Mouse (Mus musculus) liver, postnatal 0 days (tissue): Measurements from ENCODE around the gene Ralgps1. TPM values are rescaled to one million over a fixed set of nuclear protein-coding genes. Genes with fewer than 3 reads are reported as not detected.
"Not testable (repeated sequence)": the region's sequence is repeated elsewhere in the genome, so short reads cannot be mapped to it uniquely, and the experiment has no call there.

Experiments
- ATAC-seq: fragments of 200-750 bp; cut with Nextera tagmentation; 2 replicates; pipeline ENCODE4 v1.8.0; 2017; ENCODE audit warnings: mild to moderate bottlenecking, moderate library complexity
- DNase-seq: peaks from one replicate; pipeline ENCODE4 v3.0.0-alpha.2; 2016
- H3K27ac ChIP-seq: fragments of 300-500 bp; sonication (generic); 2 replicates; pipeline ENCODE4 v1.5.1; 2014; ENCODE audit warnings: antibody characterized with exemption, moderate library complexity, mild to moderate bottlenecking, low read depth
- H3K27me3 ChIP-seq: fragments of 300-500 bp; sonication (generic); 2 replicates; pipeline ENCODE4 v1.6.1; 2014; ENCODE audit warnings: low read length, control low read depth, mixed read lengths; ENCODE audit not compliant: insufficient read depth
- H3K36me3 ChIP-seq: fragments of 300-500 bp; sonication (generic); replicated peaks from 2 replicates; pipeline ENCODE4 v1.6.1; 2014; ENCODE audit warnings: mild to moderate bottlenecking, control low read depth, low read length, moderate library complexity, mixed read lengths; ENCODE audit not compliant: insufficient read depth
- H3K4me1 ChIP-seq: fragments of 300-500 bp; sonication (generic); 2 replicates; pipeline ENCODE4 v1.6.1; 2014; ENCODE audit warnings: antibody characterized with exemption, mild to moderate bottlenecking, control low read depth; ENCODE audit not compliant: insufficient read depth
- H3K4me2 ChIP-seq: fragments of 300-500 bp; sonication (generic); 2 replicates; pipeline ENCODE4 v1.6.1; 2014; ENCODE audit warnings: low read depth, mild to moderate bottlenecking, low read length, moderate library complexity, mixed read lengths
- H3K4me3 ChIP-seq: fragments of 300-500 bp; sonication (generic); 2 replicates; pipeline ENCODE4 v1.5.1; 2014; ENCODE audit warnings: low read depth, low read length
- H3K9ac ChIP-seq: fragments of 300-500 bp; sonication (generic); replicated peaks from 2 replicates; pipeline ENCODE4 v1.6.1; 2014; ENCODE audit warnings: mild to moderate bottlenecking, moderate library complexity
- H3K9me3 ChIP-seq: fragments of 300-500 bp; sonication (generic); 2 replicates; pipeline ENCODE4 v1.6.1; 2016; ENCODE audit warnings: mild to moderate bottlenecking, control low read depth, low read length, mixed read lengths
- CTCF ChIP-seq: sonication (generic); IDR thresholded peaks from 2 replicates; pipeline ENCODE4 v1.5.1; 2016; ENCODE audit warnings: antibody characterized with exemption, low read depth
- EP300 ChIP-seq: IDR thresholded peaks from 2 replicates; pipeline ENCODE4 v1.6.1; 2016; ENCODE audit warnings: antibody characterized with exemption, low read depth, mild to moderate bottlenecking
- WGBS: fragments of 180-500 bp; shearing (Covaris S2); extraction: QIAGEN DNeasy Blood & Tissue Kit; methylation state at CpG from one replicate; pipeline ENCODE4 v1.1.7; 2014; ENCODE audit not compliant: insufficient replicate concordance; 5-methylcytosine and 5-hydroxymethylcytosine counted together
- polyA plus RNA-seq: library from polyadenylated mRNA; unstranded; fragments of >200 nt; fragmentation: Nextera tagmentation; extraction: Ambion mirVana; gene quantifications from 2 replicates; pipeline ENCODE4 v1.2.1, GENCODE M21; 2015

The Ralgps1 gene
- polyA plus RNA-seq, 1 experiment from 2014 or later = 0.83 TPM

GRCm38 (mm10) chr2:33215700-33216509, 155.4 kb downstream of the Ralgps1 start, which contains the start of gene Angptl2:
Gene Angptl2 (plus strand): TSS chr2:33216069.
- no peaks in the 10 kb centered on the region for H3K27me3 ChIP-seq
- H3K9ac ChIP-seq = peak within 1 kb of the TSS; percentile 39
- H3K36me3 ChIP-seq = no peaks in the 10 kb centered on the region
- H3K4me3 ChIP-seq = peak within 1 kb of the TSS; percentile 31
- H3K4me2 ChIP-seq = peak within 1 kb of the TSS; percentile 27
- 4% methylated on average over 22 of the region's 22 CpGs for WGBS
- peaks cover 10% of the 10 kb centered on the region for H3K4me1 ChIP-seq
- no peak for TF ChIP-seq EP300
- TF ChIP-seq CTCF = no peak
- no peaks in the 10 kb centered on the region for H3K9me3 ChIP-seq
- peak within 1 kb of the TSS; percentile 49 for H3K27ac ChIP-seq
- ATAC-seq (peak; percentile 76), DNase-seq (peak; percentile 81)

- H3K27ac ChIP-seq = no peak overlapping the region
- DNase-seq (no peak), ATAC-seq (no peak)
- no peak overlapping the region for H3K9ac ChIP-seq
- no peaks in the 10 kb centered on the region for H3K9me3 ChIP-seq
- TF ChIP-seq EP300 (no peak), CTCF (no peak)
- H3K4me2 ChIP-seq = peak overlapping the region; percentile 27
- no peak overlapping the region for H3K4me3 ChIP-seq
- no peaks in the 10 kb centered on the region for H3K27me3 ChIP-seq
- H3K36me3 ChIP-seq = no peaks in the 10 kb centered on the region
- 67% methylated on average over 5 of the region's 5 CpGs for WGBS
- H3K4me1 ChIP-seq = peaks cover 13% of the 10 kb centered on the region
Observed at GRCm38 (mm10) chr2:33215177-33215699, 156.0 kb downstream of the Ralgps1 start.

GRCm38 (mm10) chr2:33211263-33211662, 160.0 kb downstream of the Ralgps1 start:
- 78% methylated on average over 10 of the region's 11 CpGs for WGBS
- DNase-seq, H3K9ac ChIP-seq, H3K27ac ChIP-seq, H3K27me3 ChIP-seq, H3K4me3 ChIP-seq, H3K9me3 ChIP-seq, H3K4me2 ChIP-seq, H3K36me3 ChIP-seq, H3K4me1 ChIP-seq: not testable (repeated sequence)
- 0 out of 2 replicates have a peak, but pooled peaks have one; percentile 10 for ATAC-seq

GRCm38 (mm10) chr2:33210841-33211240, 160.4 kb downstream of the Ralgps1 start:
- Histone ChIP-seq H3K9me3 (no peaks in the 10 kb centered on the region), H3K27ac (no peak overlapping the region), H3K4me3 (no peak overlapping the region), H3K9ac (no peak overlapping the region), H3K4me1 (peaks cover 8% of the 10 kb centered on the region; the same call in 1 of the 2 replicates), H3K36me3 (no peaks in the 10 kb centered on the region), H3K27me3 (no peaks in the 10 kb centered on the region), H3K4me2 (no peak overlapping the region)
- 61% methylated on average over 2 of the region's 2 CpGs for WGBS
- ATAC-seq (peak; percentile 88), DNase-seq (peak; percentile 54)
- no peak for TF ChIP-seq CTCF
- TF ChIP-seq EP300 = no peak

GRCm38 (mm10) chr2:33208134-33208533, 163.2 kb downstream of the Ralgps1 start:
- Histone ChIP-seq H3K9me3 (no peaks in the 10 kb centered on the region), H3K36me3 (no peaks in the 10 kb centered on the region), H3K27ac (no peak overlapping the region), H3K27me3 (no peaks in the 10 kb centered on the region), H3K4me2 (no peak overlapping the region), H3K4me3 (no peak overlapping the region), H3K4me1 (peaks cover 12% of the 10 kb centered on the region), H3K9ac (no peak overlapping the region)
- TF ChIP-seq CTCF = no peak
- TF ChIP-seq EP300 = no peak
- ATAC-seq = no peak
- no peak for DNase-seq
- 68% methylated on average over 5 of the region's 5 CpGs for WGBS

- no peak for DNase-seq
- TF ChIP-seq EP300 = no peak
- TF ChIP-seq CTCF = no peak
- Histone ChIP-seq H3K27me3 (no peaks in the 10 kb centered on the region), H3K27ac (no peak overlapping the region), H3K4me2 (no peak overlapping the region), H3K9ac (no peak overlapping the region), H3K36me3 (no peaks in the 10 kb centered on the region), H3K4me1 (peaks cover 13% of the 10 kb centered on the region), H3K4me3 (no peak overlapping the region), H3K9me3 (no peaks in the 10 kb centered on the region)
- WGBS = 58% methylated on average over 4 of the region's 4 CpGs
- ATAC-seq = no peak
Observed at GRCm38 (mm10) chr2:33207069-33207468, 164.2 kb downstream of the Ralgps1 start.
